Mouse (Mus musculus) heart, embryonic 11.5 days (tissue): ENCODE results near the gene Ankrd61. TPM values are rescaled to one million over a fixed set of nuclear protein-coding genes. Genes with fewer than 3 reads are reported as not detected.
A peak's percentile ranks its signal among the peaks of the same experiment; 100 is the strongest.

Source experiments
- ATAC-seq: fragments of 200-750 bp; cut with Nextera tagmentation; replicated peaks from 2 replicates; pipeline ENCODE4 v1.8.0; 2017; ENCODE audit warnings: moderate library complexity; ENCODE audit not compliant: insufficient number of reproducible peaks, low FRiP score, low TSS enrichment
- H3K27ac ChIP-seq: fragments of 300-500 bp; sonication (generic); 2 replicates; pipeline ENCODE4 v1.5.1; 2014; ENCODE audit warnings: mild to moderate bottlenecking, low read depth, low read length
- H3K27me3 ChIP-seq: fragments of 300-500 bp; sonication (generic); 2 replicates; pipeline ENCODE4 v1.6.1; 2014; ENCODE audit warnings: mild to moderate bottlenecking, low read length, mixed read lengths; ENCODE audit not compliant: control insufficient read depth, insufficient read depth
- H3K36me3 ChIP-seq: fragments of 300-500 bp; sonication (generic); 2 replicates; pipeline ENCODE4 v1.6.1; 2014; ENCODE audit warnings: mild to moderate bottlenecking, low read length, moderate library complexity, mixed read lengths; ENCODE audit not compliant: control insufficient read depth, insufficient read depth
- H3K4me1 ChIP-seq: fragments of 300-500 bp; sonication (generic); 2 replicates; pipeline ENCODE4 v1.6.1; 2014; ENCODE audit warnings: low read length; ENCODE audit not compliant: control insufficient read depth, insufficient read depth
- H3K4me2 ChIP-seq: fragments of 300-500 bp; sonication (generic); 2 replicates; pipeline ENCODE4 v1.6.1; 2014; ENCODE audit warnings: mild to moderate bottlenecking, moderate library complexity
- H3K4me3 ChIP-seq: fragments of 300-500 bp; sonication (generic); 2 replicates; pipeline ENCODE4 v1.5.1; 2014; ENCODE audit warnings: low read depth, low read length
- H3K9ac ChIP-seq: fragments of 300-500 bp; sonication (generic); 2 replicates; pipeline ENCODE4 v1.6.1; 2014; ENCODE audit warnings: mild to moderate bottlenecking, low read depth, low read length, moderate library complexity
- H3K9me3 ChIP-seq: fragments of 300-500 bp; sonication (generic); replicated peaks from 2 replicates; pipeline ENCODE4 v1.6.1; 2016; ENCODE audit warnings: low read length; ENCODE audit not compliant: control insufficient read depth
- WGBS: fragments of 180-500 bp; shearing (Covaris S2); extraction: QIAGEN DNeasy Blood & Tissue Kit; methylation state at CpG from one replicate; pipeline ENCODE4 v1.1.7; 2014; ENCODE audit not compliant: insufficient replicate concordance; 5-methylcytosine and 5-hydroxymethylcytosine counted together
- polyA plus RNA-seq: library from polyadenylated mRNA; unstranded; fragments of >200 nt; fragmentation: Nextera tagmentation; extraction: Ambion mirVana; gene quantifications from 2 replicates; pipeline ENCODE4 v1.2.1, GENCODE M21; 2014

The Ankrd61 gene
- polyA plus RNA-seq, 1 experiment from 2014 or later: 0.47 TPM

DNA sequence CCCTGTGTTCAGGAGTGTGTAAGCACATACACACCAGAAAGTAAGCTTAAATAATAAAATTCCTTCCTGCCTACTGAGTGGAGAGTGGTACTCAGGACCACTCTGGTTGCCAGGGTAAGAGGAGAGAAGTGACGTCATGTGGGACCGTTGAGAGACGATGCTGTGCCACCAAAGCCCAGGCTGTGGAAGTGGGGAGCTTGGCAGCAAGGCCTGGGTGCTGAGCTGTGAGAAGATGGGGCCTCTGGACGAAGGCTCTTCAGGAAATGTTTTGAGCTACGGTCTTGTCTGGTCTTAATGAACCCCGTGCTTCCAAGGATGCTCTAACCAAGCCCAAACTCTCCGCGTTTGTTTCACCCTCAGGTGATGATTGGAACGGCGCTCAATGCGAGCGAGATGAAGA lies 33.2 kb upstream of the Ankrd61 start:
- Histone ChIP-seq H3K36me3 (peaks cover 21% of the 10 kb centered on the region), H3K9ac (no peak overlapping the region), H3K27me3 (no peaks in the 10 kb centered on the region), H3K4me2 (no peak overlapping the region), H3K4me1 (peaks cover 2% of the 10 kb centered on the region; the same call in 1 of the 2 replicates), H3K9me3 (no peaks in the 10 kb centered on the region), H3K4me3 (no peak overlapping the region), H3K27ac (no peak overlapping the region)
- ATAC-seq: no peak
- 93% methylated on average over 12 of the region's 12 CpGs for WGBS

GRCm38 (mm10) chr5:143929291-143929690 lies 31.8 kb upstream of the Ankrd61 start:
- WGBS: 91% methylated on average over 4 of the region's 4 CpGs
- Histone ChIP-seq H3K4me2 (no peak overlapping the region), H3K4me3 (no peak overlapping the region), H3K4me1 (peaks cover 2% of the 10 kb centered on the region; the same call in 1 of the 2 replicates), H3K27ac (no peak overlapping the region), H3K36me3 (peaks cover 27% of the 10 kb centered on the region), H3K9me3 (no peaks in the 10 kb centered on the region), H3K9ac (no peak overlapping the region), H3K27me3 (no peaks in the 10 kb centered on the region)
- no peak for ATAC-seq

- H3K4me2 ChIP-seq: no peak within 1 kb of the TSS
- no peak for ATAC-seq
- H3K4me3 ChIP-seq: no peak within 1 kb of the TSS
- no peak within 1 kb of the TSS for H3K27ac ChIP-seq
- 92% methylated on average over 8 of the region's 8 CpGs for WGBS
- peaks cover 37% of the 10 kb centered on the region for H3K36me3 ChIP-seq
- no peak within 1 kb of the TSS for H3K9ac ChIP-seq
- H3K4me1 ChIP-seq: peaks cover 2% of the 10 kb centered on the region; the same call in 1 of the 2 replicates
- no peaks in the 10 kb centered on the region for H3K9me3 ChIP-seq
- no peaks in the 10 kb centered on the region for H3K27me3 ChIP-seq
Observed at GRCm38 (mm10) chr5:143927875-143928274, 30.4 kb upstream of the Ankrd61 start, which contains the start of gene Gm42421. Gene Gm42421, plus strand, starts transcription at chr5:143928175.

- no peak overlapping the region for H3K4me2 ChIP-seq
- H3K27ac ChIP-seq: no peak overlapping the region
- peaks cover 43% of the 10 kb centered on the region for H3K36me3 ChIP-seq
- no peaks in the 10 kb centered on the region for H3K27me3 ChIP-seq
- 69% methylated on average over 6 of the region's 6 CpGs for WGBS
- H3K4me3 ChIP-seq: no peak overlapping the region
- H3K9ac ChIP-seq: no peak overlapping the region
- no peak for ATAC-seq
- H3K9me3 ChIP-seq: no peaks in the 10 kb centered on the region
- no peaks in the 10 kb centered on the region for H3K4me1 ChIP-seq
Observed at GRCm38 (mm10) chr5:143924781-143925452, 27.4 kb upstream of the Ankrd61 start.

DNA sequence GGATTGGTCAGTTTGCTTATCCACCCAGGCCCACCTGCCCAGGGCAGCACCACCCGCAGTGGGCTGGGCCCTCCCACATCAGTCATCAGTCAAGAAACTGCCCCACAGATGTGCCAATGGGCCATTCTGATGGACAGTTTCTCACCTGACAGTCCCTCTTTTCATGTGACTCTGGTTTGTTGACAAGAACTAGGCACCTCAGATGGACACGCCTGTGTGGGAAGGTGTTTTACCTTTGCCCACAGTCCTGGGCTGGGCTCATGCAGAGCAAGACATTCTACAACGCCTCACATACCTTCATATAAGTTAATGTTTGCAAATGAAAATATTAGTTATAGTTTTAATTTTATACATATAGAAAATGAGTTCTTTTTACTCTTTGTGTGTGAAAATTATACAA lies 20.6 kb upstream of the Ankrd61 start:
- no peak for ATAC-seq
- WGBS: 93% methylated on average over 3 of the region's 3 CpGs
- no peaks in the 10 kb centered on the region for H3K4me1 ChIP-seq

DNA sequence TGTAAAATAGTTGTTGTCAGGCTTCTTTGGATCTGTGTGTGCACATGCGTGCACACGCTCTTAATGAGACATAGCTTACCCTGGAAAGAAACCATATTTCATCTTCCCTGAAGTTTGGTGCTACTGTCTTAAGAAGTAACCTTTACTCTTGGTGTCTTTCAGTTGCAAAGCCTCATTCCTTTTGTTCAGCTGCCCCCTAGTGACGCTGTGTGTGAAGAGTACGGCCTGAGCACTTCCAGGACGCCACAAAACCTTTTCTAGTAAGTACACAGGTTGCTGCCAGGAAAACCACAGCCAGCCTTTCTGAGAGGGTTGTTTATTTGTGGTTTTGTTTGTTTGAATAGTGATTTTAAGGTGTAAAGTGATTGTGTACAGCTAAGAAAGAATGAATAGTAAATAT lies 19.9 kb upstream of the Ankrd61 start:
- Histone ChIP-seq H3K27ac (no peak overlapping the region), H3K9me3 (no peaks in the 10 kb centered on the region), H3K4me3 (no peak overlapping the region), H3K4me2 (no peak overlapping the region), H3K27me3 (no peaks in the 10 kb centered on the region), H3K4me1 (no peaks in the 10 kb centered on the region), H3K9ac (no peak overlapping the region), H3K36me3 (peaks cover 19% of the 10 kb centered on the region)
- WGBS: 59% methylated on average over 5 of the region's 5 CpGs
- ATAC-seq: no peak

More for the DNA sequence above, 20.6 kb upstream of the Ankrd61 start:
- Histone ChIP-seq H3K9me3 (no peaks in the 10 kb centered on the region), H3K27me3 (no peaks in the 10 kb centered on the region), H3K9ac (no peak overlapping the region), H3K4me3 (no peak overlapping the region), H3K4me2 (no peak overlapping the region), H3K36me3 (peaks cover 21% of the 10 kb centered on the region), H3K27ac (no peak overlapping the region)

DNA sequence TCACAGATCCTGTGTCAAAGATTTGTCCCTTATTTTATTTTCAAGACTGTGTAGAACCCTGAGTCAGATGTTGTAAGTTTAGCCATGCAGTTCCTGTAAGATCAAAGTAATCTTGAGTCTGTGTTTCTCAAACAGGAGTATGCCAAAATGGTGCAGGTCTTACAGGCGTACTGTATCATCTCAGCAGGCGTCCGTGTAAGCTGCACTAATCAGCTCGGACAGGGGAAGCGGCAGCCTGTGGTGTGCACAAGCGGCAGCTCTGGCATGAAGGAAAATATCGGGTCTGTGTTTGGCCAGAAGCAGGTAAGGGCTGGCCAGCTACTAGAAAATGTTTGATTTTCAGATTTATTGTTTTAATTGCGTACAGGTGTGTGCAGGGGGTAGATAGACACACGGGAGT lies 18.7 kb upstream of the Ankrd61 start:
- no peak overlapping the region for H3K4me2 ChIP-seq
- no peak overlapping the region for H3K9ac ChIP-seq
- H3K4me1 ChIP-seq: no peaks in the 10 kb centered on the region
- H3K36me3 ChIP-seq: peaks cover 13% of the 10 kb centered on the region
- ATAC-seq: no peak
- H3K27me3 ChIP-seq: no peaks in the 10 kb centered on the region
- 90% methylated on average over 9 of the region's 9 CpGs for WGBS
- H3K4me3 ChIP-seq: no peak overlapping the region
- H3K27ac ChIP-seq: no peak overlapping the region
- no peaks in the 10 kb centered on the region for H3K9me3 ChIP-seq

DNA sequence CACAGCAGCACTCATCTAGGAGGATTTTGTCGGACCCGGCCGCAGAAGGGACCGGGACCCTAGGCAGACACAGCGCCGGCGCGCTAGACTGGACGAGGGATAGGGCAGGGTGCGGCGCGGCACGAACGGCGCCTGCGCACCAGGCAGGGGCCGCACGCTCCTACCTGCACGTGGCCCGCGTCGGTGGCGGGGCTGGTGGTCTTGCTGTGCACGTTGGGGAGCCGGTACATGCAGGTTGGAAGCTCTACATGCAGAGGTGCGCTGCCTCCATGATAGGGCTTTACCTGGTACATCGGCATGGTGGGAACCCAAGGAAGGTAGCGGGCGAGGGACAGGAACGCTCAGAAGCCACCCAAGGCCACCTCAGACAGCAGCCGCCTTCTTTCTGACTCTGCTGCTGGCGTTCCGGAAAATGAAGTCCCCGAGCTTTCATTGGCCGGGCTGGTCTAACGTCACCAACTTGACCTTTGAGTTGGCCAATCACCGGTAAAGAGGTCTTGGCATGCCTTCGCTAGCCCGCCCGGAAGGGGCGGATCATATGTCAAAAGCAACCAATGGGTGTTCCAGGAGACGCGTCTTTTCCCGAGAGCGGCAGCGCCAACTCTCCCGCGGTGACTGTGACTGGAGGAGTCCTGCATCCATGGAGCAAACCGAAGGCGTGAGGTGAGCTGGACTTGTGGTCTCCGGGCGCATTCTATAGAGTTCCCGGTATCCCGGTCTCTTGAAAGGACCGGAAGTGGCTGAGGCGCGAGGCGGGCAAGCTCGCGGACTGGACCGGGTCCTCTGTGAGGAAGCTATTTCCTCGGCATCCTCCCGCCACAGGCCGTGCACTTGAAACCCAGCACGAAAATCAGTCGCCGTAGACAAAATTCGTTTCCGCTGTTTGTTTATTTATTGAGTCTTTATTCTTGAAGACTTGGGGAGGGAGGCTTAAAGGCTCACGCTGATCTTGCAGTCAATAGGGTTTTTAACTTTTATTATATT lies 12.2 kb upstream of the Ankrd61 start, which contains the start of the genes Aimp2 and Pms2:
Gene Aimp2 (minus strand): TSS at position 431 of the 984 bp plus-strand sequence.
Gene Pms2 (plus strand): TSS at position 548 of the 984 bp plus-strand sequence.
- peaks cover 19% of the 10 kb centered on the region for H3K4me1 ChIP-seq
- WGBS: under 1% methylated on average over 69 of the region's 70 CpGs

More for the DNA sequence above, 12.2 kb upstream of the Ankrd61 start, which contains the start of the genes Aimp2 and Pms2:
- H3K4me2 ChIP-seq: peak within 1 kb of the TSS; percentile 80
- peak within 1 kb of the TSS; percentile 84 for H3K27ac ChIP-seq
- H3K4me3 ChIP-seq: peak within 1 kb of the TSS; percentile 69
- no peaks in the 10 kb centered on the region for H3K27me3 ChIP-seq
- peaks cover 9% of the 10 kb centered on the region for H3K36me3 ChIP-seq
- H3K9ac ChIP-seq: peak within 1 kb of the TSS; percentile 76
- ATAC-seq: peak; percentile 99
- H3K9me3 ChIP-seq: no peaks in the 10 kb centered on the region
